Mouse (Mus musculus) retina, adult 2 months (tissue): ENCODE measurements around the gene Kctd10.

Experiments used
- DNase-seq: peaks from one replicate; pipeline ENCODE4 v3.0.0-alpha.2; 2012; ENCODE audit warnings: low read depth, low spot score

The Kctd10 gene

GRCm38 (mm10) chr5:114379763-114380162 lies 545 bp downstream of the Kctd10 start:
- DNase-seq: no peak

GRCm38 (mm10) chr5:114378936-114379335 lies 1.4 kb downstream of the Kctd10 start:
- peak; percentile 30 for DNase-seq

- DNase-seq: no peak
Measured at GRCm38 (mm10) chr5:114378177-114378920, 2.0 kb downstream of the Kctd10 start.

- DNase-seq: no peak
Measured at GRCm38 (mm10) chr5:114374409-114375213, 5.7 kb downstream of the Kctd10 start.

GRCm38 (mm10) chr5:114373581-114373980 lies 6.7 kb downstream of the Kctd10 start:
- DNase-seq: no peak

- no peak for DNase-seq
Measured at GRCm38 (mm10) chr5:114373174-114373573, 7.1 kb downstream of the Kctd10 start.

- DNase-seq: no peak
Measured at GRCm38 (mm10) chr5:114372565-114372964, 7.7 kb downstream of the Kctd10 start.

- DNase-seq: no peak
Measured at GRCm38 (mm10) chr5:114371731-114372473, 8.4 kb downstream of the Kctd10 start.

GRCm38 (mm10) chr5:114371331-114371730 lies 9.0 kb downstream of the Kctd10 start:
- no peak for DNase-seq

- DNase-seq: no peak
Measured at GRCm38 (mm10) chr5:114370371-114370776, 9.9 kb downstream of the Kctd10 start.

GRCm38 (mm10) chr5:114369921-114370320 lies 10.4 kb downstream of the Kctd10 start:
- no peak for DNase-seq

- DNase-seq: no peak
Measured at GRCm38 (mm10) chr5:114368803-114369496, 11.4 kb downstream of the Kctd10 start.

GRCm38 (mm10) chr5:114368121-114368520 lies 12.2 kb downstream of the Kctd10 start:
- DNase-seq: no peak

- no peak for DNase-seq
Measured at GRCm38 (mm10) chr5:114365043-114365752, 15.1 kb downstream of the Kctd10 start.

GRCm38 (mm10) chr5:114360968-114361367 lies 19.3 kb downstream of the Kctd10 start:
- no peak for DNase-seq

GRCm38 (mm10) chr5:114359586-114359985 lies 20.7 kb downstream of the Kctd10 start:
- no peak for DNase-seq

- no peak for DNase-seq
Measured at GRCm38 (mm10) chr5:114358833-114359232, 21.5 kb downstream of the Kctd10 start.

GRCm38 (mm10) chr5:114356936-114357751 lies 23.2 kb downstream of the Kctd10 start:
- no peak for DNase-seq

GRCm38 (mm10) chr5:114356250-114356935 lies 23.9 kb downstream of the Kctd10 start:
- no peak for DNase-seq
